Mouse (Mus musculus) layer of hippocampus, adult 2 months (tissue): ENCODE data around the gene Ccnl1. TPM values are rescaled to one million over a fixed set of nuclear protein-coding genes. Genes with fewer than 3 reads are reported as not detected.
A peak's percentile ranks its signal among the peaks of the same experiment; 100 is the strongest.

Experiments
- DNase-seq, 2 experiments: peaks; one replicate each; pipeline ENCODE4 v3.0.0; 2022; ENCODE audit warnings: low spot score in 2 of 2
- H3K27ac ChIP-seq: fragments of 200-600 bp; 2 replicates; pipeline ENCODE4 v1.8.1; 2022
- H3K4me3 ChIP-seq: fragments of 200-600 bp; 2 replicates; pipeline ENCODE4 v1.8.1; 2022; ENCODE audit warnings: mild to moderate bottlenecking
- CTCF ChIP-seq: fragments of 200-600 bp; conservative IDR thresholded peaks from 2 replicates; pipeline ENCODE4 v1.8.1; 2022; ENCODE audit warnings: antibody characterized with exemption, mild to moderate bottlenecking, moderate library complexity
- total RNA-seq, 2 experiments: library from RNA; stranded (reverse); gene quantifications; 2 replicates each; pipeline ENCODE4 v1.2.3; 2021

Gene Ccnl1
- total RNA-seq, 2 experiments from 2014 or later, result 66.2 to 66.8 TPM

DNA sequence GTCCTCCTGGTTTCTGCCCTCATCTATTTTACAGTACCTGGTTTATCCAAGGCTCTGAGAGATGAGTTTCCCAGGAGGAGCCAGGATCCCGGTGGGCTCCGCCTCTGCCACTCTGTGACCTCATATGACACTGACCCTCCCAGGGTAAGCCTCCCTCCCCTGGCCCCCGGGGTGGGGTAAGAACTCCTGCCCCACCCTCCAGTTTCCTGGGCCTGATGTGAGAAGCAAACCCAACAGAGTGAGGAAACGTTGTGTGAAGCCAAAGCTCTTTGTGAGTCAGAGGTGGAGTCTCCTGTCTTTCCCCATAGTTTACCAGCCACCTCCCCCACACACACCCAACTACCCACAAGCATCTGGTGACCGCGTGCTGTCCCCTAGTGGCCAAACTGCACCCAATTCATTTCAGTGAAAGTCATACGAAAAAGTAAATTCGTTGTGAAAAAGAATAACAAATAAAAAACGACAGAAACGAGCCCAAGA lies 28.7 kb downstream of the Ccnl1 start:
- Histone ChIP-seq H3K27ac (peak overlapping the region; percentile 37), H3K4me3 (peak overlapping the region; percentile 41)
- DNase-seq, result peak; percentile 75 to 78
- TF ChIP-seq CTCF, result peak; percentile 94

DNA sequence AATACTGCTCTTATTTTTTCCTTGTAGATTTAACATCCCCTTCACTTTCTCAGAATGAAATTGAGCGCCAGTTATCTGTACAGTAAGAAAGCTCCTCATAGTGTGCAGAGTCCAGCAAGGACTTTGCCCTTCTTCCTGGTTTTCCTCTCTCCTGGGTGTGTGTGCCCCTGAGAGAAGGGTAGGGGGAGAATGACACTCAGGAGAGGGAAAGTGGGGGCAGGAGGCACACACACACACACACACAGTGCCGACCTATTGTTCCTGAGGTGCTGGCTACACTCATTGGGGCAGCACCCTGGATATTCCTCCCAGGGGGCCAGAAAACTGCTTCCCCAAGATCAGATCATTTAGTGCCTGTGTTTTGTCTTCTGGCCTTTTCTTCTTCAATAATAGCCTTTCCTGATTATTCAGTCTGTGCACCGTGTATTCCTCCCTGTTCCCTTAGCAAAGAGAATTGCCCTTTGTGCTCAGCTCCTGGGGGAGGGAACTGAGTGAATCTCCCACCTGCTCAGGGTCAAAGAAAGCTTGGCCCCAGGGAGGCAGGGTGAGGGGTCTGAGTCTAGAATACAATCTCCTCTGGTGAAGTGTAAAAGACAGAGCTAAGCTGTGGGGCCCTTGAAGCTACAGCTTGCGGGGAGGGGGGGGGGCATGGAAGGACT lies 29.3 kb downstream of the Ccnl1 start:
- no peak for TF ChIP-seq CTCF
- Histone ChIP-seq H3K27ac (peak overlapping the region; percentile 37; the same call in 1 of the 2 replicates), H3K4me3 (no peak overlapping the region)
- DNase-seq, result no peak

DNA sequence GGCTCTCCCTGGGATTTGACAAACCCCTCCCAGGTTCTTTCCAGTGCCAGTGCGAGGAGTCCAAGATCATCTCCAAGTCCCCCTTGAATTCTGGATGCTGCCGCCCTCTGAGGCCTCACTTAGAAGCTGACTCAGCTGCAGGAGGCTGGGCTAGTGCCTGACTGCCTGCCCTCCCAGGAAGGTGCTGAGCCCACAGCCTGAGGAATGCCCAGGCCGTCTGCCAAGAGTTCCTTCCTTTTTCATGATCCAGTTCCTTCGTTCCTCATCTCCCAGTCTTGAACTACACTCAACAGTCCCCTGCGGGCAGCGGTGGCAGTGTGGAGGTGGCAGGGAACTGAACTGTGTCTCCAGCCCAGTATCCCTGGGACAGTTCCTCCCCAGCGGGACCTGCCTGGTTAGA lies 30.4 kb downstream of the Ccnl1 start:
- DNase-seq, result no peak
- TF ChIP-seq CTCF, result no peak
- Histone ChIP-seq H3K4me3 (no peak overlapping the region), H3K27ac (peak overlapping the region; percentile 23; the same call in 1 of the 2 replicates)

DNA sequence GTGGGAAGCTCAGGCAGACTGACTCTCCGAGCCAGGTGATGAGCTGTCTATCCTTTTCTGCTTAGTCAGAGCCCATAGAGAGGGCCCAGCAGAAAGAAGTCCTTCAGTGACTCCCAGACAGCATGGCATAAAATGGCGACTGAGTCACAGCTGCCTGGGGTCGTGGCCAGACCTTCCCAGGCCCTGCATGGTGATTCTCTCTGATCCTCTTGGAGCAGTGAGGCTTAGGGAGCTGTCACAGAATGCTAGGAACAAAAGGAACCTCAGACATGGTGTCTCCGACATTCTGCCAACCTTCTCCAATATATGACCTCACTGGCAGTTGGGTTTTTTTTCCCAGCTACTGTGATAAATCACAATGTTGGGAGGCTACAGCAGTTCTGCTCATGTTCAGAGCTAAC lies 30.9 kb downstream of the Ccnl1 start:
- TF ChIP-seq CTCF, result no peak
- no peak for DNase-seq
- Histone ChIP-seq H3K27ac (peak overlapping the region; percentile 23; the same call in 1 of the 2 replicates), H3K4me3 (no peak overlapping the region)

DNA sequence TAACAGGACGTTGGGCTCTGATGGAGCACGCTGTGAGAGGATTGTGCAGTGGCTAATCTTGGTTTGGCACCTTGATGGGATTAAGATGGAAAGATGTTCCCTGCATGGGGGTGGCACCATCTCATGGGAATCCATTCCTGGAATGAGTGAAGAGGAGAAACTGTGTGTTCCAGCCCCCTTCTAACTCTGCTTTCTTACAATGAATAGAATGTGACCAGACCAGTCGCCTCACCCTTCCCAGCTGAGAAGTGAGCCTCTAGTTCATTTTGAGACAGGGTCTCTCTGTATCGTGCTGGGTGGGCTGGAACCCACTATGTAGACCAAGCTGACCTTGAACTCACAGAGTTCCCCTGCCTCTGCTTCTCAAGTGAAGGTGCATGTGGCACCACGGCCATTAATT lies 31.6 kb downstream of the Ccnl1 start:
- H3K4me3 ChIP-seq, result no peak overlapping the region

DNA sequence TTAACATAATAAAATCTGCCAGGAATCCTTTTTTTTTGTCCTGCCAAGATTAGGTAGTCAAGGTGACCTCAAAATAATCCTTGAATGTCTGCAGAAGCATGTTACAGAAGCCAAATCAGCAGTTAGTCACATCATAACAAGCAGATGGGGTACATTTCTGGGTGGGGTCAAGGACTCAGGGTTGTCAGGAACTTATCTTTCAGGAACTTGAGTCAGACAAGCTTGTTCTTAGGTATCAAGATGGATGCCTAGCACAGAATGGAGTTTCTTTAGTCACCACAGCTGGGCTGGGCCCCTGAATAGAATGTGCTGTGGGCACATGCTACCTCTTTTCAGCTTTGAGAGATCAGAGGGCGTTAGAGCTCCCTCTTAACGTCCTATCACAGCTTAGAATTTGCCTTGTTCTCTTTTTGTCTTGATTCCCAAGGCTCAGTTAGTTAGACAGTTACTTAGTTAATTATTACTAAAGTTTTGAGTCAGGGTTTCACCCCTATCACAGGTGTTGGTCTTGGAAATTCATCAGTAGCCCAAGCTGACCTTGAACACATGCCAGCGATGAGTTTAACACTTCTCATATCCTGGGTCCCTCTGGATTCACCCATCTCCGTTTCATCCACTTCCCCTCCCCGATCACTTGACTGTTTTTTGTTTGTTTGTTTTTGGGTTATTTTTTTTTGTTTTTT lies 32.9 kb downstream of the Ccnl1 start:
- no peak for TF ChIP-seq CTCF
- no peak for DNase-seq
- no peak overlapping the region for H3K27ac ChIP-seq
- H3K4me3 ChIP-seq, result no peak overlapping the region

More for the DNA sequence above, 31.6 kb downstream of the Ccnl1 start:
- DNase-seq, result no peak
- no peak for TF ChIP-seq CTCF
- no peak overlapping the region for H3K27ac ChIP-seq

DNA sequence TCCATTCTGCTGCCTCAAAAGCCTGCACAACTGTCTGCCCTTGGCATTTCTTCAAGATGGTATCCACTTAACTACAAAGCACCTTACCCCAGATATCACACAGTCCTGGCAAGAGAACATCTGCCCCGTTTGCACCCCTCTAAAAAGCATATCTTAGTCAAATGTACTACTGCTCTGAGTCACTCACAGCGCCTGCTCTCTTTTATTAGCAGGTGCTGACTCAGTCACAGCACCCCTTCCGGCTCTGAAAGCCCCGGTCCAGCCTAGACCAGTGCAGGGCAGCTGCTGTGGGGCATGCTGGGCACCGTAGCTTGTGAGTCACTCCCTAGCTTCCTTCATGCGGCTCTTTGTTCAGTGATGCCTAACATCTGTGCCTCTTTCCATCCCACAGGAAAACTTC lies 35.6 kb downstream of the Ccnl1 start:
- no peak overlapping the region for H3K27ac ChIP-seq
- no peak for DNase-seq
- TF ChIP-seq CTCF, result no peak
- H3K4me3 ChIP-seq, result no peak overlapping the region

DNA sequence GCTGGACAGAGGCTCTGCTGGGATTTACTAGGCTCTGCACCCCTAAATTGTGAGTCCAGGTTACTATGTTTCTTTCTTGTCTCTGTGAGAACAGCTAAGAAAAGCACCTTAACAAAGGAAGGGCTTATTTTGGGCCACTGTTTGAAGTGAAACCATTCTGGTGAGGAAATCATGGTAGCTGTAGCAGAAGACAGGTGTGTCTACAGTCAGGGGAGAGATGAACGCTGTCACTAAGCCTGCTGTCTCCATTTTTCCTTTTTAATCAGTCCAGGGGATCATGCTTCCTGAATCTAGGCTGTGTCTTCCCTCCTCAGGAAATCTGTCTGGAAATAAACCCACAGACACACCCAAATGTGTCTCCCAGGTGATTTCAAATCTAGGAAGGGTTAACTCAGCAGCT lies 36.4 kb downstream of the Ccnl1 start:
- Histone ChIP-seq H3K4me3 (no peak overlapping the region), H3K27ac (no peak overlapping the region)
- TF ChIP-seq CTCF, result no peak
- no peak for DNase-seq

DNA sequence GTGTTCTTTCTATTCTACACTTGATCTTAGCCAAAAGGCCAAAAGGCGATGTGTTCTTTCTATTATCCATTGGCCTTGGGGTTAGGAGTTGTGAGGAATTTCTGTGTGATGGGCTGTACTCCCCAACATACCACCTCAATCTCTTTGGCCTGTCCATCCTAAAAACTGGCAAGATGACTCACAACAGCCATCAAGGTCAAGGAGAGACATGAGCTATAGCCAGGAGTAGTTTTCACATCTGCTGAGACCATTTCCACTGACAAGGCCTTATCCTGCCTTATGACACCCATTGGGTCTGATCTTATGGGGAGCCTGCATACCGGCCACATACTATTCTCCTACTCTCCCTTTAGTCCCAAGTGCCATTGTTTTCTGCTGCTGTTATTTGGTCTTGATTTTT lies 39.0 kb downstream of the Ccnl1 start:
- DNase-seq, result no peak

DNA sequence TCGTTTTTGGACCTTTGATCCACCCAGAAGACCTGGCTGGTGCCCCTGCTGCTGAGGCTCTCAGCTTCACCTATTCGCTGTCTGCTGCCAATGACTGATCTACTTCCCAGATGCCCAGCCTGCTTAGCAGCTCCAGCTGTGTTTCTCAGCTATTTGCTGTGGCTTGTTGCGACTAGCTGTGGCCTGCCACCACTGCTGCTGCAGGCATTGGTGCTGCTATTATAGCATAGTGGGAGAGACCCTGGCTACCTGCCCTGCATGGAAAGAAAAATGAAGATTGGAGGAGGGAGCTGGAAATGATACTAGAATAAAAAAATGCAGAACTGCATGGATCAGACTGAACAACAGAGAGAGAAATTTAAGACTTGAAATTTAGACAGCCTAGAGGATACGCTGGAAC lies 45.1 kb downstream of the Ccnl1 start:
- DNase-seq, result no peak
- Histone ChIP-seq H3K27ac (0 out of 2 replicates have a peak overlapping the region, but pooled peaks have one; percentile 21), H3K4me3 (no peak overlapping the region)
- TF ChIP-seq CTCF, result no peak

More for the DNA sequence above, 39.0 kb downstream of the Ccnl1 start:
- H3K4me3 ChIP-seq, result no peak overlapping the region
- no peak for TF ChIP-seq CTCF
- H3K27ac ChIP-seq, result no peak overlapping the region

DNA sequence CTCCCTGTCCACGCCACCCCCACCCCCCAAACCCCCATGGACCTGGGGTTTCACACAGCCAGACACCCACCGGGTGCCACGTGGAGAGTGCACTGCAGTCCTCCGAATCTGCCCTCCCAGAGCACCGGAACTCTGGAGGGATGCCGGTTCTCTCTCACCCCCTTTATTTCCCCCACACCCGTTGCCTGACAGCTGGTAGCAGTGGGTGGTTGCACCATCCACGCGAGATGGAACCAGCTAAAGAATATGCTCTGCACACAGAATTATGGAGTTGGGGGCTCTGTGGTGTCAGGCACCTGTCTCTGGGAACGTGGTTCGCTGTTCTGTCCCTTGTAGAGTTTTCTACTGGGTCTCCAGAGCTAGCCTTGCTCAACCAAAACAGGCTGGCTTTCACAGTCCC lies 45.8 kb downstream of the Ccnl1 start:
- TF ChIP-seq CTCF, result no peak
- DNase-seq, result peak; percentile 63
- H3K27ac ChIP-seq, result 0 out of 2 replicates have a peak overlapping the region, but pooled peaks have one; percentile 21
- H3K4me3 ChIP-seq, result no peak overlapping the region

DNA sequence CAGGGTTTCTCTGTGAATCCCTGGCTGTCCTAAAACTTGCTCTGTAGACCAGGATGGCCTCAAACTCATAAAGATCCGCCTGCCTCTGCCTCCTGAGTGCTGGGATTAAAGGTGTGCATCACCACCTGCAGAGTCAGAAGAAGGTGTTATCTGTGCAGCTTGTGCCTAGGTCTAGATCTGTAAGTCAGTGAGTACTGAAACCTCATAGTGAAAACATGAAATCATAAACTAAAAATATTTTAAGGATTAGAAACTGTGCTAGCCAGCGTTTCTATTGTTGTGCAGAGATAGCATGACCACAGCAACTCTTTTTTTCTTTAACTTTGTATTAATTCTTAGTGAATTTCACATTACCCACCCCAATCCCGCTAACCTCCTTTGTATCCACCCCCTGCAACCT lies 46.8 kb downstream of the Ccnl1 start:
- H3K27ac ChIP-seq, result no peak overlapping the region
- DNase-seq, result no peak
- H3K4me3 ChIP-seq, result no peak overlapping the region
- TF ChIP-seq CTCF, result no peak

DNA sequence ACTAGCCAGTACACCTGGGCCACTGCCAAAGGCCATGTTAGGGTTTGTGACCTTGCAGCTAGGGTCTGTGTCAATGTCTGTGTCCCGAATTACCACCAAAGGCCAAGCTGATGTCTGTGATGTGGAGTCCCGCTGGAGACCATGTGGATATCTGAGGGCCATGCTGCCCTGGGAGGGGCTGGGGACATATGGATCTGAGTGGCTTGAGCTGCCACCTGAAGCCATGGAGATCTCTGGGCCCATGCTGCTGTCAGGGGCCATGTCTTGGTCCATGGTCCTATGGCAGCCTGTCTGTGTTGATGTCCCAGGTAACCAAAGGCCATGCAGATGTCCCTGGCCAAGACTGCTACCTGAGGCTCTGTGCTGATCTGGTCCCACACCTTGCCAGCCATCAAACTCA lies 48.6 kb downstream of the Ccnl1 start:
- no peak for TF ChIP-seq CTCF
- no peak for DNase-seq
- no peak overlapping the region for H3K4me3 ChIP-seq
- no peak overlapping the region for H3K27ac ChIP-seq

DNA sequence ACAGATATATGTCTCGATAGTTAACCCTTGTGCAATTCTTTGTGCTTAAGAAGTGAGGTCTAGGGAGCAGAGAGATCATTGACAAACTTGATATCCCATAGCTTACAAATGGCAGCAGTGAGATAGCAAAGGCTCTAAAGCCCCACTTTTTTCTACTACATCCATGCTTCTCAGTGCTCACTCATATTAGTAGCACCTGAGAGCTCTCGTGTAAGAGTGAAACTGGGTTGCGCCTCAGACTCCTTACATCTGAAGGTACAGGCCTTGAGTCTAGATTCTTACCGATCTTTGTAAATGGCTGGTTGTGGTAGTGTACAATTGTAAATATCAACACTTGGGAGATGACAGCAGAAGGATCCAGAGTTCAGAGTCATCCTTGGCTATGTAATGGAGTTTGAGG lies 50.5 kb downstream of the Ccnl1 start:
- Histone ChIP-seq H3K4me3 (no peak overlapping the region), H3K27ac (no peak overlapping the region)
- no peak for DNase-seq
- TF ChIP-seq CTCF, result no peak
